In the genomic region with DNA sequence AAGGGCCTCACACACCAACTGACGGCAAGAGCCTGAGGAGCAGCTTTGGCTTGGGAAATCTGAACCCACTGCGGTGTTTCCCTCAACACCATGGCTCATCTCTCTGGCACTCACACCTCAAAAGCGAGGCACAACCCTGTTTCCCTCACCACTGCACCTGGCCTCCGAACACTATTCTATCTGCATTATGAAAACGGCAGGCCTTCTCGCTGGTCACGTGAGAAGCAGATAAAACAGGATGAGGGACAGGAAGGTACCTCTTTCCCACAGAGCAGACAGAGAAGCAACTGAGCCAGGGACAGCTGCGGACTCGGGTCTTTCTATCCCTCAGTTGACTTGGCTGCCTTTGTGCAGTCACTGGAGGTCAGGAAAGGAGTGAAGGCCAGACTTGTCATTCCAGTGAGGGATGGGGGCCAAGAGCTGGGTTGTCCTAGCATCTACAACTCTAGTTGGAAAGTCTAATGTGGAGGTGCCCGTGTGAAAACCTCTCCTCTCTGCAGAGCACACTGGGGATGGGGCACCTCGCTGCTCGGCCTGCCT, we compare ENCODE assay signal across 11 mouse cellular contexts. TPM values are rescaled to one million over a fixed set of nuclear protein-coding genes. Genes with fewer than 3 reads are reported as not detected.
DNase-seq lines count a peak whose midpoint lies in the region; ATAC-seq lines count a peak whose summit lies in the region.
"Had no signal": no experiment of that assay in that cellular context is flagged by ENCODE, and none has a peak within 500 bp of the region (broad histone marks: within the 10 kb centered on the region; RNA-seq: fewer than 3 reads in every experiment).

No protein-coding gene starts in this region.

- H3K36me3 ChIP-seq in lung, embryonic 15.5 days, result no peaks in the 10 kb centered on the region
- H3K36me3 ChIP-seq in intestine, embryonic 15.5 days, result no peaks in the 10 kb centered on the region
- H3K36me3 ChIP-seq: forebrain, embryonic 15.5 days had no signal

- 75% methylated on average over 12 of the region's 12 CpGs for WGBS in lung, embryonic 15.5 days
- 83% methylated on average over 12 of the region's 12 CpGs for WGBS in intestine, embryonic 15.5 days

- no peak overlapping the region for H3K4me3 ChIP-seq in lung, embryonic 15.5 days
- no peak overlapping the region for H3K4me3 ChIP-seq in intestine, embryonic 15.5 days (replicated peaks)
- H3K4me3 ChIP-seq: forebrain, embryonic 15.5 days had no signal

- DNase-seq in adrenal gland, adult 8-10 months, result peak; percentile 24
- no peak for DNase-seq in adrenal gland, postnatal 4 days (ENCODE audit: low spot score in 2 of 2)
- no peak for DNase-seq in lung, adult 18-20 months
- no peak for DNase-seq in right cerebral cortex, postnatal 14 days
- no peak for DNase-seq in cerebellum, adult 8-10 months
- DNase-seq: lung, postnatal 36 days had no signal

- no peaks in the 10 kb centered on the region for H3K27me3 ChIP-seq in lung, embryonic 15.5 days
- H3K27me3 ChIP-seq in intestine, embryonic 15.5 days (replicated peaks), result no peaks in the 10 kb centered on the region
- H3K27me3 ChIP-seq: forebrain, embryonic 15.5 days had no signal

- H3K9me3 ChIP-seq in lung, embryonic 15.5 days, result no peaks in the 10 kb centered on the region
- no peaks in the 10 kb centered on the region for H3K9me3 ChIP-seq in intestine, embryonic 15.5 days
- H3K9me3 ChIP-seq: forebrain, embryonic 15.5 days had no signal

- H3K4me1 ChIP-seq in lung, embryonic 15.5 days, result peaks cover 40% of the 10 kb centered on the region
- H3K4me1 ChIP-seq in intestine, embryonic 15.5 days (replicated peaks), result peaks cover 17% of the 10 kb centered on the region

- H3K4me2 ChIP-seq in lung, embryonic 15.5 days, result no peak overlapping the region
- no peak overlapping the region for H3K4me2 ChIP-seq in intestine, embryonic 15.5 days (replicated peaks)
- H3K4me2 ChIP-seq: forebrain, embryonic 15.5 days had no signal

- no peak overlapping the region for H3K9ac ChIP-seq in lung, embryonic 15.5 days
- H3K9ac ChIP-seq in intestine, embryonic 15.5 days, result no peak overlapping the region
- H3K9ac ChIP-seq: forebrain, embryonic 15.5 days had no signal

- ATAC-seq in lung, embryonic 15.5 days (ENCODE audit: borderline replicate concordance, extremely low read depth, low FRiP score, low TSS enrichment), result no peak; the same call in 1 of the 2 replicates
- peak; percentile 28; the same call in 1 of the 2 replicates for ATAC-seq in megakaryocyte, adult 5-6 weeks (ENCODE audit: poor library complexity, severe bottlenecking)
- ATAC-seq in intestine, embryonic 15.5 days, result no peak
- ATAC-seq: forebrain, embryonic 15.5 days; intestine, embryonic 16.5 days had no signal

- H3K27ac ChIP-seq in lung, embryonic 15.5 days, result 0 out of 2 replicates have a peak overlapping the region, but pooled peaks have one; percentile 30
- H3K27ac ChIP-seq in intestine, embryonic 15.5 days, result no peak overlapping the region
- H3K27ac ChIP-seq: forebrain, embryonic 15.5 days had no signal

RNA-seq across cellular contexts. Expression of gene Tbc1d8, which starts 29.2 kb away (rescaled TPM):
- 10 to 100 TPM in 2 of 4 experiments, 1 to 10 TPM in 2; 6.8 to 15.1 (median 11.5) TPM for total RNA-seq in adrenal gland, adult 8-10 months (2022)
- total RNA-seq in adrenal gland, postnatal 4 days (2021), result 10 to 100 TPM; 10.1 to 10.8 TPM
- polyA plus RNA-seq in lung, embryonic 15.5 days (2015; fragmentation: Nextera tagmentation; extraction: Ambion mirVana), result 10.6 and 13.4 TPM in 2 replicates
- 60.6 and 61.8 TPM in 2 replicates for total RNA-seq in megakaryocyte, adult 5-6 weeks (2015)
- total RNA-seq in megakaryocyte, adult 5-6 weeks (2017), result 35.5 and 46.5 TPM in 2 replicates
- polyA plus RNA-seq in intestine, embryonic 15.5 days (2015; fragmentation: Nextera tagmentation; extraction: Ambion mirVana), result 8.6 and 8.7 TPM in 2 replicates
